Mouse (Mus musculus) lung, postnatal 14 days (tissue): Measurements from ENCODE around the gene Rd3l.
"Not testable (repeated sequence)": the region's sequence is repeated elsewhere in the genome, so short reads cannot be mapped to it uniquely, and the experiment has no call there.

Source experiments
- DNase-seq: peaks from one replicate; pipeline ENCODE4 v3.0.0; 2021

Rd3l gene

DNA sequence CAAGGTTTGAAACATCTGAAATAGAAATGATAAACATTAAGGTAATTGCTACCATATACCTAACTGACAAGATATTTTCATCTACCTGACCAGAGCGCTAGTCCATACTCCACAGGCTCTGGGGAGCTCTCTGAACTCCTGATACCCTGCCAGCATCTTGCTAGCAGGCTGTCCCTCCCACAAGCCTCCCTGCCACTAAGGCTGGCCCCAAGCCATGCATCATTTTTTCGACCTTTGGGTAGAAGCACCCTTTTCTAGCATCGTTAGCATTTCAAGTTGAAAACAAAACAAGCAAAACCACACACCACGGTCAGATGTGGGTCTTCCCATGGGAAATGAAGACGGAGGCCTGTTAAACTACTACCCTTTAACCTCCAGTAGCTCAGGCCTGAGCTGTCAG is 17.8 kb downstream of the Rd3l start:
- no peak for DNase-seq

DNA sequence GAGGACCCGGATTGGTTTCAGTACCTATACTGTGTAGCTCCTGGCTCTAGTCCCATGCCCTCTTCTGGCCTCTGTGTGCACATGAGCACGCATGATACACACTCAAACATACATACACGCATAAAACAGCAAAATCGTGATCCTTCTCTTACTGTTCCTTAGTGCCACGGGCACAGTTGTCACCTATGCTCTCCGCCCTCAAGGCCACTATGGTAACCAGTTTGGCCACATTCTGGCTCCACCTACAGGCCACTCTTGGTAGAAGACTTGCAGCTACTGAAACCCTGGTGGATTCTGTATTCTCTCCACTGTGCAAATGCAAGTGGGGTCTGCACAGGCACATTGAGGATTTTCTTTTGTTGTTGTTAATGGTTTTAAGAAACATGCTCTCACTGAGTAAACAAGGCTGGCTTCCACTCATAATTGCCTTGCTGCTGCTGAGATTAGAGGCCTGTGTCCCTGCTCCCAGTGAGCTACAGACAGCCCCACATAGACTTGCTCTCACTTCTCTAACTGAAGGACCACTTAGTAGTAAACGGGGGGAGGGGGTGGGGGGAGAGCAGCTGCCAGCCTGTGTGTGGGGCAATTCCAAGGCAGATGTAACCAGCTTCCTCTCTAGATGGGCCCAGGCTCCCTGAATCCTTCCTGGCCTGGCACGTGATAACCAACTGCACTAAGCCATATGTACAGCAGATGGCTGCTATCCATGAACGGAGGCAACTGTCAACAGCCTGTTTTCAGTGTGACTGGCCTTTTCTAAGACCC is 22.8 kb downstream of the Rd3l start:
- peak; percentile 85 for DNase-seq

DNA sequence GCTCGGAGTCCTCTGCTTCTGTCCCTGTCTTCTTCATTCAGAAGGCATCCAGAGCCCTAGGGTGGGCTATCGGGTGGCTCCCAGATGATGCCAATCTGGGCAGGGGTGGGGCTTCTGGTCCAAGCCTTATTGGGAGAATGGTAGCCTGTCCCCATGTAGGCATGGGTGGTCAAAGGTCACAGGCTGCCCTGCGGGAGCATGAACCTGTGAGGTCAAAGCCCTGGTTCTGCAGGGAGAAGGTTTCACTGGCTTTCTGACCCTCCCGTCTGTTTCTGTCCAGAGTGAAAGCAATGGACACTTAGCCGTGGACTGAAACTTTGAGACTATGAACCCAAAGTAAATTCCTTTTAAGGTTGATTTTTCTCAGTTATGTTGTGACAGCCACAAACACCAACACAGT is 24.9 kb downstream of the Rd3l start:
- DNase-seq, result no peak

- no peak for DNase-seq
Measured at GRCm38 (mm10) chr12:111951701-111952100, 29.4 kb downstream of the Rd3l start.

GRCm38 (mm10) chr12:111950486-111950885 is 30.6 kb downstream of the Rd3l start:
- no peak for DNase-seq

DNA sequence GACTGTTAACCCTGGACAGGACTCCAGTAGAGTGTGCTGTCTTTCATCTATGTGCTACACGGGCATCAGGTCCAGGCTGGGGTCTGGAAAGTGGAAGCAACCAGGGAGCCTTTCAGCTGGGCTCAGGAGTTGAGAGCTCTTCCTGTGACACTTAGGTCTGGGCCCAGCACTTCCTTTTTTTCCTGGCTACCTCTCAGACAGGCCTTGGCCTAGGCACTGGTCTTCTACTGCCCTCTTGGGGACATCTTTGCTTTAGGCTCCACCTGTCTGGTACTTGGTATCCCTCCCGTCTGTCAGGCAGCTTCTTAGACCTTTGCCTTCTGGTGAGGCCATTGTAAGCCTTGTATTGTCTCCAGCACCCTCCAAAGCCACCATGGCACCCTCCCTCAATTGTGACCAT is 34.4 kb downstream of the Rd3l start:
- DNase-seq, result peak; percentile 77

DNA sequence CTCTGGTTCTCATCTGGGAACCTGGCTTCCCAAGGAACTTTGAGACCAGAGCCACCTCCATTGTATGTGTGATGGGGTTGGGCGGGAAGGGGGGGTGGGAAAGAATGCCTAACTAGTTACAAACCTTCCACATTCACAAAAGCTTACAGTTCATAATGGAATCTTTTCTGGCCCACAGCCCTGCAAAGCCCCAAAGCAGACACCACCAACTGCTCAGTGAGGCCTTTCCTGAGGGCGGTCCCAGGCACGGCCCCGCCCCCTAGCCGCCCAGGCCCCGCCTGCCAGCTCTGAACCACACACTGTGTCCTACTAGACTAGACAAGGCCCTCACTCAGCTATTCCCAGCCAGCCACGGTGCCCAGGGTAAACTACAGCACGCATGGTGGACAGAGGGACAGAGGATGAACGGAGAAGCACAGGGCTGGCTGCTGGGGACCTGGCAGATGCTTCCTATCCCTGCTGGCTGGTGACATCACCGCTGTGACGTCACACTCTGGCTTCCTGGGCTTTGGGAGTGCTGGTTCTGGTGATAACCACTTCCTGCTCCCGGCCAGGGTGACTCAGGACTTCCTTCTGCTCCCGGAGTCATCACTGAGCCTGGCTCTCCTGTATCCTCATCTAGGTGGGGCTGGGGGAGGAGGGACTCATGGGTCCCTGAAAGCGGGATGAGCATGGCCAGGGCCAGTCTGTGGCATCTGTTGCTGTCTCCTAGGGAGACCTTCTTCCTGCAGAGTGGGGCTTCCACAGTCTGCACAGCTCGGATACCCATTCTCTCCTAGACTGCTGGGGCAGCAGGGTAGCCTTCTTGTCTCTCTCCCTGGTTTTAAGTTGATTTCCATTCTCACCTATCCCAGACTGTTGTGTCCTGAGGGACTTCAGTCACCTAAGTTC is 35.1 kb downstream of the Rd3l start:
- not testable (repeated sequence) for DNase-seq

DNA sequence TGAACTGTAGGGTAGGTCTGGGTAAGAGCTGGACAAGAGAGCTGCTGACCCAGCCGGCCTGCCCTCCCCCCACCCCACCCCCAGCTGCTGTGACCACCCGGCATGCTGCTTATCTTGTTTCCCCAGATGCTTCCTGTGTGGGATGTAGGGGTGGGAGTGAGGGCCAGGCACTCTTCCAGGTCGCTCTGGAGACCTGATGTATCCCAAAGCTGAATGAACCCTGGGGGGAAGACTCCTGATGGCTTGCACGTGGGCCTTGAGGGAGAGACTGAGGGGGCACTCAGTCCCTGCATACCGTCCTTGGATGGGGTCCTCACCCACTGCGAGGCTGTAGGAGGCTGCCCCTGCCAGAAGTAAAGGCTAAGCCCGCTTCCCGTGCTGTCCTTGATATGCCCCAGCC is 36.0 kb downstream of the Rd3l start:
- peak; percentile 63 for DNase-seq

- DNase-seq, result not testable (repeated sequence)
Measured at GRCm38 (mm10) chr12:111944065-111944987, 36.8 kb downstream of the Rd3l start.

DNA sequence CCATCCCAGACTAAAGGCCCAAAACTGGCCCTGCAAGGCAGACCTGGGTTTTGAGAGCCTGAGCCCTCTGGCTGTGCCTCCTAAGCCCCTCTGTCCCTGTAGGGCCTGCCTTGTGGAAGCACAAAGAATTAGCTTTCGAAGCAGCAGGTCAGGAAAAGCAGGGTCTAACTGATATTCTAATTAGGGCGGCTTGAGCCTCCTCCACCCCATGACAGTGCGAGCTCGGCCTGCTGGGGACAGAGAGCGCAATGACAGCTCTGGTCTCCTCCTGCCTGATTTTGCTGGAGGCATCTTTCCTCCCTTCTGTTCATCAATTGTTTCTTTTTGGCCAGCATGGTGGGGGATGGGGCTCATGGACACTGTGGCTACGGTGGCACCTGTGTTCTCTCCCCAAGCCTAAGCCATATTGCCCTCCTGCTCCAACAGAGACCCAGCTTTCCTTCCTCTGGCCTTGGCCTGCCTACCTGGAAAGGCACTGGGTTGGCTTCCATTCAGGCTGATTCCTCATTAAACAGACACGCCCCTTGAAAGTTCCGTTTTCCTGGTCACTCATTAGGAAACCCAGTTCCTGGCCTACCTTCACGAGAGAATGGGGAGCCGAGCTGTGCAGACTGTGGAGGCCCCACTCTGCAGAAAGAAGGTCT is 37.6 kb downstream of the Rd3l start:
- DNase-seq, result no peak

DNA sequence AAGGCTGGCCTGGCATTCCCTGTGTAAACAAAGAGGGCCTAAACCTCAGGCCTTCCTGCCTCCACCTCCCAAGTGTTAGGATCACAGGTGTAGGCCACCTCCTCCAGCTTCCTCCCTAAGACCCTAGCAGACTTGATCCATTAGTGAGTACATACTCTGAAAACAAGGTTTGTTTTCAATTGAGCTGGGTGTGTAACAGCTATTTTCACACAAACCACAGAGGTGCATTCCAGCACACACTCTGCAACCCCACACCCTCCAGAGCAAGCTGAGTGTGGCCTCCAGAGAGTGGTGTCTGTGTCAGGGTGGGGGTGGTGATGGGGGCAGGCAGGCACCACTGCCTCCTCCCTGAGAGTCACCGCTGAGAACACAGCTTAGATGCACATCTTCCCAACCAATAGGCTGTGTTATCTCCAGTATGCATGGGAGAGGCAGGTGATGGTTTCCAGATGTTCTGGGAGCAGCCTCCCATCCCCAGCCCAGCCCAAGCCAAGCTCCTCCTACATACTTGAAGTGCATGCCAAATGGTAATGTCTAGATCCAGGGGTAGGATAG is 42.4 kb downstream of the Rd3l start:
- DNase-seq, result no peak

- peak; percentile 87 for DNase-seq
Measured at GRCm38 (mm10) chr12:111936706-111937550, 44.2 kb downstream of the Rd3l start.

- DNase-seq, result no peak
Measured at GRCm38 (mm10) chr12:111933971-111934370, 47.1 kb downstream of the Rd3l start.

DNA sequence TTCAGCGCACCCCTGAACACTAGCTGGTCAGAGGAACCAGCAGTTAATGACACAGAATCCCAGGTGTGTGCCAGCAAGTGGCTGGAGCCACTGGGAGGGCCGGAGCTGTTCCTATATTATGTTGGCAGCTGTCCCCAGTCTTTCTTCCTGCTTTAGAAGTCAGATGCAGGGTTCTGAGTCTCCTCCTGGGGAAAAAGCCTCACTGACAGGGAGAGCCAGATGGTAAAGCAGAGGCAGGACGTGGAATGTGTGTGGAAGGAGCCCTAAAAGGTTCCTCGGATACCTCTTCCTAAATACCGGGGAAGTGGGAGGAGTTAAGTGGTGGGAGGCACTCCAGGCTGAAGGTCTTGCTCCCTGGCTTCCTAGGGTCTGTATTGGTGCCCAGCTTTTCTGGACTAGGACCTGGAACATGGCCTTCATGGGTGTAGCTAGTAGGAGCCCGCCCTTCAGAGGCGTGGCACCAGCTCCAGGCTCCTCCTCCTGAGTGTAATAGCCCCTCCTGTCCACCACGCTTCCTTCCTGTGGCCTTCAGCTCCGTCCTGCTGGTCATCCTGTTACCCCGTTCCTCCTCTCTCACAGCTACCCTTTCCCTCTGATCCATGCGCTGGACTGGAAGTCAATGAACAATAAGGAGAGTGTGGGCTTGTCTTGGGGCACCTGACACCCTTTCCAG is 47.9 kb downstream of the Rd3l start:
- peak; percentile 54 for DNase-seq

DNA sequence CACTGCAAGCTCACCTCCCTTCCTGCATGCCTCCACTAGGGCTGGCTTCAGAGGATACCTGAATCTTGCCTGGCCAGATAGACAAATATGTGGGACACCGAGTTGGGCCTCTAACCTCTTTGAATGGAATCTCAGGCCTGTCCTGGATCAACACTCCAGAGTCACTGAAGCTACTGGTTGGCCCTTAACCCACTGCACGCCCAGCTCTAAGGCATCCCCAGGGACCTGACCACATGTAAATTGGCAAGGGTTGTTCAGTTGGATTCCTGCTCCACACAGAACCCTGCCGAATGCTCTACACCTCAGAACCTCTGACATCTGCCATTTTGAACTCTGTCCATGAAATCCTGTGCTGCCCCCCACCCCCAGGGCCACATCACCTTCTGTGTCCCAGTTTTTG is 48.6 kb downstream of the Rd3l start:
- DNase-seq, result no peak

DNA sequence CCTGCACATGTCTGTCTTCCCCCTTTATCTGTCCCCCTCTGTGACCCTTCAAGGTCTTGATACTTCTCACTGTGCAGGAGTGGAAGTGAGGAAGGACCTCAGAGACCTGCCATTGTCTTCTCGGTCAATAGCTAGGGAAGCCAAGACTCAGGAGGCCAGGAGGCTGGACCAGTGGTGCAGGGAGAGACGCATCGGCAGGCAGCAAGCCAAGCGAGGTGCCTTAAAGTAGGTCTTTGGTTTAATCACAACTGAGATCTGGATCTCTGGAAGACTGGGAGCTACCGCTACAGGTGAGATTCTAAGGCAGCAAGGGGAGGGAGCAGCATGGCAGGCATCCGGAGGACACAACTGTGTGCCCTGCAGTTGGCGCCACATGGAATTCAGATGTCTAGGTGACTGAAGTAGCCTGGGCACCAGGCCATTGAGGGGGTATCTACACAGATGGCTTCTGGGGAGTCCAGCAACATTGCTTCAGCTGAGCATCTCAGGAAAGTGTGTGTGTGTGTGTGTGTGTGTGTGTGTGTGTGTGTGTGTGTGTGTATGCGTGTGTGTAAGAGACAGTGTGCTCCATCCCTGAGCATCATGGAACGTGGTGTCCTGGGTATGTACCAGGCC is 49.6 kb downstream of the Rd3l start:
- DNase-seq, result no peak
